Mouse (Mus musculus) adrenal gland, postnatal 10 days (tissue): ENCODE measurements at regions not wholly inside any gene's neighbourhood (a gene's known extent, or its start where the extent isn't known, plus 50 kb on each side); places are given as distances from the start of the nearest gene placed in this dataset.

Experiments
- DNase-seq: peaks from one replicate; pipeline ENCODE4 v3.0.0; 2021; ENCODE audit warnings: mixed read lengths

GRCm38 (mm10) chr13:110584765-110585164 lies 189.9 kb downstream of the Plk2 start:
- DNase-seq, result no peak

- DNase-seq, result no peak
Observed at GRCm38 (mm10) chr13:110594630-110595029, 199.8 kb downstream of the Plk2 start.

GRCm38 (mm10) chr13:110599666-110600065 lies 204.8 kb downstream of the Plk2 start:
- DNase-seq, result peak; percentile 20

- DNase-seq, result no peak
Observed at GRCm38 (mm10) chr13:110600377-110600776, 205.5 kb downstream of the Plk2 start.

- DNase-seq, result no peak
Observed at GRCm38 (mm10) chr13:110601352-110601751, 206.5 kb downstream of the Plk2 start.

- DNase-seq, result no peak
Observed at GRCm38 (mm10) chr13:110601840-110602239, 207.0 kb downstream of the Plk2 start.

- DNase-seq, result no peak
Observed at GRCm38 (mm10) chr13:110602894-110603293, 208.0 kb downstream of the Plk2 start.

- DNase-seq, result no peak
Observed at GRCm38 (mm10) chr13:110619010-110619409, 224.2 kb downstream of the Plk2 start.

- no peak for DNase-seq
Observed at GRCm38 (mm10) chr13:110627136-110627535, 232.3 kb downstream of the Plk2 start.

GRCm38 (mm10) chr13:110627732-110628131 lies 232.9 kb downstream of the Plk2 start:
- DNase-seq, result no peak

GRCm38 (mm10) chr13:110628201-110628600 lies 233.4 kb downstream of the Plk2 start:
- DNase-seq, result no peak

- DNase-seq, result no peak
Observed at GRCm38 (mm10) chr13:110633261-110633781, 238.5 kb downstream of the Plk2 start.

- DNase-seq, result no peak
Observed at GRCm38 (mm10) chr13:110633899-110634298, 239.1 kb downstream of the Plk2 start.

- DNase-seq, result no peak
Observed at GRCm38 (mm10) chr13:110642792-110643191, 247.9 kb downstream of the Plk2 start.

GRCm38 (mm10) chr13:110643198-110643896 lies 248.5 kb downstream of the Plk2 start:
- peak; percentile 52 for DNase-seq

- DNase-seq, result no peak
Observed at GRCm38 (mm10) chr13:110643897-110644213, 249.0 kb downstream of the Plk2 start.

GRCm38 (mm10) chr13:110649378-110649777 lies 254.5 kb downstream of the Plk2 start:
- DNase-seq, result no peak

- no peak for DNase-seq
Observed at GRCm38 (mm10) chr13:110649870-110650497, 255.1 kb downstream of the Plk2 start.

- DNase-seq, result no peak
Observed at GRCm38 (mm10) chr13:110652201-110652600, 257.4 kb downstream of the Plk2 start.

- DNase-seq, result no peak
Observed at GRCm38 (mm10) chr13:110665073-110665800, 270.4 kb downstream of the Plk2 start.

GRCm38 (mm10) chr13:110667276-110667956 lies 272.6 kb downstream of the Plk2 start:
- DNase-seq, result no peak

GRCm38 (mm10) chr13:110673536-110673935 lies 278.7 kb downstream of the Plk2 start:
- no peak for DNase-seq
